Mouse (Mus musculus): Measurements from ENCODE around the gene Rgl3. TPM values are rescaled to one million over a fixed set of nuclear protein-coding genes. Genes with fewer than 3 reads are reported as not detected.

Gene Rgl3
- total RNA-seq, 1 experiment from 2014 or later: 66.9 TPM

Other genes starting within 250 kb of the Rgl3 start
- 4.7 and 5.6 TPM in 2 replicates for gene Spc24, start 229.1 kb downstream of the Rgl3 start, total RNA-seq (2021)
- 37.3 and 46.2 TPM in 2 replicates for gene Kank2, start 190.7 kb downstream of the Rgl3 start, total RNA-seq (2021)
- gene Angptl8, start 153.9 kb downstream of the Rgl3 start, total RNA-seq (2021): 4.5 and 17.1 TPM in 2 replicates
- 45.6 and 46.0 TPM in 2 replicates for gene Dock6, start 136.8 kb downstream of the Rgl3 start, total RNA-seq (2021)
- 36.3 and 71.9 TPM in 2 replicates for gene Rab3d, start 71.3 kb downstream of the Rgl3 start, total RNA-seq (2021)
- gene Ccdc159, start 62.0 kb downstream of the Rgl3 start, total RNA-seq (2021): 13.6 and 19.1 TPM in 2 replicates
- 471 and 609 TPM in 2 replicates for gene Tmem205, start 61.9 kb downstream of the Rgl3 start, total RNA-seq (2021)
- gene Plppr2, start 52.4 kb downstream of the Rgl3 start, total RNA-seq (2021): 35.6 and 40.5 TPM in 2 replicates
- gene Swsap1, start 33.7 kb downstream of the Rgl3 start, total RNA-seq (2021): 14.0 and 19.4 TPM in 2 replicates
- gene Epor, start 25.9 kb downstream of the Rgl3 start, total RNA-seq (2021): 1.6 and 1.8 TPM in 2 replicates
- 1.3 and 3.7 TPM in 2 replicates for gene Ccdc151, start 13.2 kb upstream of the Rgl3 start, total RNA-seq (2021)
- 161 and 164 TPM in 2 replicates for gene Prkcsh, start 13.4 kb upstream of the Rgl3 start, total RNA-seq (2021)
- 0.90 and 2.9 TPM in 2 replicates for gene Elavl3, start 62.6 kb upstream of the Rgl3 start, total RNA-seq (2021)
- not detected in 2 replicates for gene Gm49318, start 81.8 kb upstream of the Rgl3 start, total RNA-seq (2021)
- 9.4 and 12.4 TPM in 2 replicates for gene Zfp653, start 81.9 kb upstream of the Rgl3 start, total RNA-seq (2021)
- 45.7 and 60.4 TPM in 2 replicates for gene Ecsit, start 96.0 kb upstream of the Rgl3 start, total RNA-seq (2021)
- gene Cnn1, start 109.8 kb upstream of the Rgl3 start, total RNA-seq (2021): 0.46 and 0.76 TPM in 2 replicates
- 75.1 and 75.8 TPM in 2 replicates for gene Elof1, start 127.7 kb upstream of the Rgl3 start, total RNA-seq (2021)
- gene Acp5, start 146.3 kb upstream of the Rgl3 start, total RNA-seq (2021): 19.0 and 25.4 TPM in 2 replicates
- gene Pigyl, start 167.4 kb upstream of the Rgl3 start, total RNA-seq (2021): 52.5 and 64.8 TPM in 2 replicates
- gene Zfp872, start 198.6 kb upstream of the Rgl3 start, total RNA-seq (2021): 2.4 and 3.2 TPM in 2 replicates
- gene Zfp809, start 236.3 kb upstream of the Rgl3 start, total RNA-seq (2021): 46.4 and 52.1 TPM in 2 replicates